Comparison of ENCODE assay signal across 11 mouse cellular contexts in genomic region chr6:126948336-126948735, GRCm38 (mm10). TPM values are rescaled to one million over a fixed set of nuclear protein-coding genes. Genes with fewer than 3 reads are reported as not detected.
A peak's percentile ranks its signal among the peaks of the same experiment; 100 is the strongest.
DNase-seq lines count a peak whose midpoint lies in the region; ATAC-seq and TF ChIP-seq lines count a peak whose summit lies in the region.
"Had no signal": no experiment of that assay in that cellular context is flagged by ENCODE, and none has a peak within 500 bp of the region (broad histone marks: within the 10 kb centered on the region; RNA-seq: fewer than 3 reads in every experiment).

No protein-coding gene starts in this region.

- no peak overlapping the region for H3K27ac ChIP-seq in hindbrain, embryonic 11.5 days (ENCODE audit: low read depth, low read length)
- H3K27ac ChIP-seq in hindbrain, embryonic 16.5 days (ENCODE audit: low read depth, low read length) = no peak overlapping the region
- H3K27ac ChIP-seq in neural tube, embryonic 15.5 days (replicated peaks) = no peak overlapping the region
- H3K27ac ChIP-seq in liver, embryonic 14.5 days = no peak overlapping the region

- H3K36me3 ChIP-seq in hindbrain, embryonic 11.5 days (ENCODE audit: control insufficient read depth, insufficient read depth, low read length) = 0 out of 2 replicates have a peak, but pooled peaks cover 2% of the 10 kb centered on the region
- peaks cover 24% of the 10 kb centered on the region for H3K36me3 ChIP-seq in hindbrain, embryonic 16.5 days (ENCODE audit: control insufficient read depth, insufficient read depth, low read length)
- H3K36me3 ChIP-seq in neural tube, embryonic 15.5 days = peaks cover 63% of the 10 kb centered on the region
- peaks cover 13% of the 10 kb centered on the region; the same call in 1 of the 2 replicates for H3K36me3 ChIP-seq in liver, embryonic 14.5 days (replicated peaks; ENCODE audit: control insufficient read depth, insufficient read depth, low read depth)

- intact Hi-C loops in left cerebral cortex, postnatal 10 days (cut with DNase I) = loop anchor here (5.0 kb wide), 1 partner anchor 499 kb away; the partner anchor contains the start of gene Parp11

- H3K27me3 ChIP-seq in hindbrain, embryonic 11.5 days (ENCODE audit: control insufficient read depth, insufficient read depth, low read length) = no peaks in the 10 kb centered on the region
- no peaks in the 10 kb centered on the region for H3K27me3 ChIP-seq in hindbrain, embryonic 16.5 days (replicated peaks; ENCODE audit: control insufficient read depth, insufficient read depth, low read length)
- H3K27me3 ChIP-seq in neural tube, embryonic 15.5 days (replicated peaks) = no peaks in the 10 kb centered on the region
- no peaks in the 10 kb centered on the region for H3K27me3 ChIP-seq in liver, embryonic 14.5 days (ENCODE audit: control insufficient read depth, insufficient read depth, low read length)

- TF ChIP-seq EP300 in liver, embryonic 14.5 days (IDR thresholded peaks at IDR 0.05; ENCODE audit: low read depth) = no peak

- H3K4me2 ChIP-seq in hindbrain, embryonic 11.5 days (replicated peaks; ENCODE audit: low read depth, low read length) = no peak overlapping the region
- H3K4me2 ChIP-seq in hindbrain, embryonic 16.5 days (ENCODE audit: low read length) = no peak overlapping the region
- H3K4me2 ChIP-seq in neural tube, embryonic 15.5 days = no peak overlapping the region
- H3K4me2 ChIP-seq in liver, embryonic 14.5 days (ENCODE audit: low read depth) = no peak overlapping the region

- no peaks in the 10 kb centered on the region for H3K4me1 ChIP-seq in hindbrain, embryonic 11.5 days (replicated peaks; ENCODE audit: control insufficient read depth, insufficient read depth, low read length)
- H3K4me1 ChIP-seq in hindbrain, embryonic 16.5 days (ENCODE audit: control insufficient read depth, insufficient read depth, low read depth, low read length) = no peaks in the 10 kb centered on the region
- no peaks in the 10 kb centered on the region for H3K4me1 ChIP-seq in neural tube, embryonic 15.5 days
- H3K4me1 ChIP-seq in liver, embryonic 14.5 days (replicated peaks; ENCODE audit: control insufficient read depth in 2 of 2, insufficient read depth in 2 of 2, low read length in 1 of 2) = no peaks in the 10 kb centered on the region

- 93% methylated on average over 4 of the region's 4 CpGs for WGBS in hindbrain, embryonic 11.5 days
- WGBS in hindbrain, embryonic 16.5 days = 92% methylated on average over 4 of the region's 4 CpGs
- 90% methylated on average over 4 of the region's 4 CpGs for WGBS in neural tube, embryonic 15.5 days
- WGBS in liver, embryonic 14.5 days (ENCODE audit: insufficient replicate concordance) = 83% methylated on average over 4 of the region's 4 CpGs

- peak; percentile 10 for DNase-seq in hindbrain, embryonic 11.5 days (ENCODE audit: low spot score)
- peak; percentile 19 for DNase-seq in neural tube, embryonic 10.5 days (ENCODE audit: extremely low spot score, low spot score)
- peak in 1 of 3 experiments; percentile 13 for DNase-seq in liver, embryonic 14.5 days (ENCODE audit: low read depth in 3 of 3, low spot score in 3 of 3)
- DNase-seq in left cerebral cortex, postnatal 10 days (ENCODE audit: extremely low spot score in 1 of 2, low spot score in 2 of 2) = no peak
- DNase-seq in right cerebral cortex, postnatal 10 days (ENCODE audit: low spot score in 2 of 2) = no peak
- DNase-seq: gastrocnemius, postnatal 25 days; layer of hippocampus, postnatal 36 days; thymus, postnatal 4 days had no signal

- ATAC-seq in hindbrain, embryonic 11.5 days (ENCODE audit: low FRiP score) = no peak
- no peak for ATAC-seq in hindbrain, embryonic 16.5 days
- no peak for ATAC-seq in neural tube, embryonic 15.5 days (ENCODE audit: low FRiP score)
- no peak for ATAC-seq in liver, embryonic 14.5 days (ENCODE audit: insufficient read depth)

- no peak overlapping the region for H3K9ac ChIP-seq in hindbrain, embryonic 11.5 days (ENCODE audit: low read depth, low read length)
- H3K9ac ChIP-seq in hindbrain, embryonic 16.5 days (ENCODE audit: low read depth, low read length) = no peak overlapping the region
- H3K9ac ChIP-seq in neural tube, embryonic 15.5 days (replicated peaks) = no peak overlapping the region
- H3K9ac ChIP-seq in liver, embryonic 14.5 days (replicated peaks) = no peak overlapping the region

- H3K9me3 ChIP-seq in hindbrain, embryonic 11.5 days (ENCODE audit: control insufficient read depth, low read length) = no peaks in the 10 kb centered on the region
- no peaks in the 10 kb centered on the region for H3K9me3 ChIP-seq in hindbrain, embryonic 16.5 days (ENCODE audit: control insufficient read depth, low read length)
- no peaks in the 10 kb centered on the region for H3K9me3 ChIP-seq in neural tube, embryonic 15.5 days (replicated peaks)
- H3K9me3 ChIP-seq in liver, embryonic 14.5 days (ENCODE audit: control insufficient read depth, low read length) = no peaks in the 10 kb centered on the region

- TF ChIP-seq CTCF in liver, embryonic 14.5 days (IDR thresholded peaks at IDR 0.05; ENCODE audit: low read depth) = peak; percentile 44; the same call in 1 of the 2 replicates

- no peak overlapping the region for H3K4me3 ChIP-seq in hindbrain, embryonic 11.5 days (ENCODE audit: low read depth, low read length)
- H3K4me3 ChIP-seq in hindbrain, embryonic 16.5 days (ENCODE audit: low read length) = no peak overlapping the region
- no peak overlapping the region for H3K4me3 ChIP-seq in neural tube, embryonic 15.5 days (replicated peaks)
- H3K4me3 ChIP-seq in liver, embryonic 14.5 days (ENCODE audit: insufficient read depth in 1 of 2, low read depth in 2 of 2, low read length in 2 of 2) = no peak overlapping the region

RNA-seq across cellular contexts. Expression of gene D6Wsu163e, which starts 8.6 kb away (rescaled TPM):
- polyA plus RNA-seq in hindbrain, embryonic 11.5 days (2014; fragmentation: Nextera tagmentation; extraction: Ambion mirVana) = 19.3 and 25.6 TPM in 2 replicates
- polyA plus RNA-seq in hindbrain, embryonic 16.5 days (2015; fragmentation: Nextera tagmentation; extraction: Ambion mirVana) = 30.2 and 32.2 TPM in 2 replicates
- polyA plus RNA-seq in neural tube, embryonic 15.5 days (2015; fragmentation: Nextera tagmentation; extraction: Ambion mirVana) = 31.9 and 32.0 TPM in 2 replicates
- 5.3 and 9.1 TPM in 2 replicates for polyA plus RNA-seq in liver, embryonic 14.5 days (2012; rRNA removed)
- 14.5 and 16.0 TPM in 2 replicates for polyA plus RNA-seq in liver, embryonic 14.5 days (2014; fragmentation: Nextera tagmentation; extraction: Ambion mirVana)
- total RNA-seq in left cerebral cortex, postnatal 10 days (2021) = 10 to 100 TPM; 40.0 to 44.8 TPM

RNA-seq across cellular contexts. Expression of gene Rad51ap1, which starts 8.9 kb away (rescaled TPM):
- 64.0 and 65.9 TPM in 2 replicates for polyA plus RNA-seq in hindbrain, embryonic 11.5 days (2014; fragmentation: Nextera tagmentation; extraction: Ambion mirVana)
- polyA plus RNA-seq in hindbrain, embryonic 16.5 days (2015; fragmentation: Nextera tagmentation; extraction: Ambion mirVana) = 15.2 and 17.1 TPM in 2 replicates
- 11.2 and 26.5 TPM in 2 replicates for polyA plus RNA-seq in neural tube, embryonic 15.5 days (2015; fragmentation: Nextera tagmentation; extraction: Ambion mirVana)
- 28.6 and 37.7 TPM in 2 replicates for polyA plus RNA-seq in liver, embryonic 14.5 days (2012; rRNA removed)
- 48.7 and 59.7 TPM in 2 replicates for polyA plus RNA-seq in liver, embryonic 14.5 days (2014; fragmentation: Nextera tagmentation; extraction: Ambion mirVana)
- 1 to 10 TPM; 4.1 to 4.9 TPM for total RNA-seq in left cerebral cortex, postnatal 10 days (2021)

RNA-seq across cellular contexts. Expression of gene Dyrk4, which starts 26.7 kb away (rescaled TPM):
- polyA plus RNA-seq in hindbrain, embryonic 11.5 days (2014; fragmentation: Nextera tagmentation; extraction: Ambion mirVana) = not detected in 2 replicates
- 0.14 TPM in 1 of 2 replicates, not detected in the other for polyA plus RNA-seq in hindbrain, embryonic 16.5 days (2015; fragmentation: Nextera tagmentation; extraction: Ambion mirVana)
- polyA plus RNA-seq in neural tube, embryonic 15.5 days (2015; fragmentation: Nextera tagmentation; extraction: Ambion mirVana) = 0.09 and 0.78 TPM in 2 replicates
- not detected in 2 replicates for polyA plus RNA-seq in liver, embryonic 14.5 days (2012; rRNA removed)
- 0.09 TPM in 1 of 2 replicates, not detected in the other for polyA plus RNA-seq in liver, embryonic 14.5 days (2014; fragmentation: Nextera tagmentation; extraction: Ambion mirVana)
- under 1 TPM in 1 of 2 experiments, not detected in 1; 0.15 TPM for total RNA-seq in left cerebral cortex, postnatal 10 days (2021)
- total RNA-seq: gastrocnemius, postnatal 25 days; neutrophil, adult 5-6 weeks had no signal

Comparison
In these comparisons a context has a peak if more than half of its experiments do, and no peak if none do; other contexts are left out.
1. DNase-seq: peak in hindbrain, embryonic 11.5 days (single experiment) and neural tube, embryonic 10.5 days (single experiment); none in left cerebral cortex, postnatal 10 days (0 of 2) and right cerebral cortex, postnatal 10 days (0 of 2).